Mouse (Mus musculus): ENCODE measurements around the gene Dars2.

Dars2 gene

DNA sequence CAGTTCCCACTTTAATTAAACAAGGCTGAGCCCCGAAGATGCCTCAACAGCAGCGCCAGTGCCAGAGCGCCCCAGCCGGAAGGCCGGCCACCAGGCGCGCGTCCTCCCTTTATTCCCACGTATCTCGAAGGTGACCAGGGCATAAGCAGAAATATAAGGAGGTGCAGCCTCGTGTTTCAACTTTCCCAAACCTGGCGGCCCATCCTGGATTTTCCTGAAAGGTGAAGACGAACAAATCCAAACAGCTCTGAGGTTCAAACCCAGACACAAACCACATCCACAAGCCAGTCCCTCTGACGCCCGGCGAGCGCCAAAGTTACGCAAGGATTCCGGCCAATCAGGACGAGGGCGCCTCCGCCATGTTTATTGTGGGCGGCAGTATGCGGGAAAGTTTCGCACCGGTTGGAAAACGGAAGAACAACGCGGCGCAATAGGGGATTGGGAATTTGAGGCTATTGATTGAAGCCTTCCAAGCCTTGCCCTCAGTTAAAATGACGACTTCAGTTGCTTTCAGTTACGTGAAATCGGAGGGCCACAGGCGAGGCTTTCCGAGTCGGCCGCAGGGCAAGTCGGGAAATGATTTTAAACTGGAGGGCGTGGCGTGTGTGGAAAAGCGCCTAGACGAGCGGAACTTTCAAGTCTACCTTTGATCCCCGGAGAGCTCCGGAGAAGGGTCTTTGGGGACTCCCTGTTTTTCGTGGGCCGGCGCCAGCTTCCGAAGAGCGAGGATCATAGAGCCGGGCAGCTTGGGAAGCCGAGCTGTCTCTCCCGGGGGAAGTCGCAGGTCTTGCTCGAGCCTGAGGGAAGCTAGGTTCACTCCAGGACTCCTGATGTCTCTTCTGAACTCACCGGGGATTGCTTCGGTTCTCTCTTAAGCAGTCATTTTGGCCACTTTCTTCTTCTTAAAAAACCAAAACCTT, at the start of gene Dars2, which contains the start of gene Cenpl:
Gene Dars2 (minus strand): TSS at position 307 of the 920 bp plus-strand sequence.
Gene Cenpl (plus strand): TSS at position 362 of the 920 bp plus-strand sequence.
- peak; percentile 97 for DNase-seq

DNA sequence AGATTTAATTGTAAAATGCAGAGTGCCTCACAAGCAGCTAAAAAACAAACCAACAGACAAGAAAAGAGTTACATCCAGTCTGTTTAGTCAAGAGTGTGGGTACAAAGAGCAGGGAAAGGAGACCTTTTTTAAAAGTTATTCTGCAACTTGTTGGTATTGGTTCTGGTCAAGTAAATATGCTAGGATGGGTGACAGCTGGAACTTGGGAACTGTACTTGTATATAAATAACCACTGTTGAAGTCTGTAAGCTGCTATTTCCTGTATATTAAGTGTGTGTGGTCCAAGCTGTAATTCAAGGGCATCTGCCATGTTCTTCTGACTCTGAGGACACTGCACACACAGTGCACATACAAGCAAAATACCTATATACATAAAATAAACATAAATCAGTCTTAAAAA, 44.1 kb upstream of the Dars2 start:
- no peak for DNase-seq

DNA sequence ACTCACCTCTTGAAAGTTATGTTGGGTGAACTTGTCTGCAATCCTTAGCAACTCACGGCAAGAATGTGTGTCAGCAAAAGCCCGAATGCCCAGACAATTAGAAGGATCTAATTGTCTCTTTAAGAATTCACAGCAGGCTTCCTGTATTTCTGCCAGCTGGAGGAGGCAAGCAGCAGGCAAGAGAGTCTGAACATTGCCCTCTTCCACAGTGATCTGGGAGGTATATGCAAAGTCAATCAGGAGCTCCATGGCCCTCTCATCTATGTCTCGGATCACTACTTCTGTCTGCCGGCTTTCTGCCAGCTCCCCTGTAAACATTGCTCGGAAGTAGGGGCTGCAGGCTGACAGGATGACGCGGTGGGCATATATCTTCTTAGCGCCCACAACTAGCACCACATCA, 38.8 kb upstream of the Dars2 start:
- DNase-seq = peak; percentile 59

DNA sequence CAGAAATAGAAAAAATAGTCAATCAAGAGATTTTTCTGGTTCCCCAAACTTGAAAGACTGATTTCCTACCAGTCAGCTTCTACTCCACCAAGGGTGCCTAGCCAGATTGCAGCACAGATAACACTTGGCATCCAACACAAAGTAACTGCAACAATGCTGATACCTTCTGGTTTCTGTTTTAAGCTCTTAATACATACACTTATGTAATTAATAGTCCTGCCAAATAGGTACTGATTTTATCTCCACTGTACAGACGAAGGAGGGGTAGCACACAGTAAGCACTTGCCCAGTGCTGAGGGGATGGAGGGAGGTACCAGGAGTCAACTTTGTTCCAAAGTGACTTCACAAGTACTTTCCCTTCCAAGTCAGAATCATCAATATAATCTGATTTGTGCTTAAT, 33.4 kb upstream of the Dars2 start:
- DNase-seq = no peak

DNA sequence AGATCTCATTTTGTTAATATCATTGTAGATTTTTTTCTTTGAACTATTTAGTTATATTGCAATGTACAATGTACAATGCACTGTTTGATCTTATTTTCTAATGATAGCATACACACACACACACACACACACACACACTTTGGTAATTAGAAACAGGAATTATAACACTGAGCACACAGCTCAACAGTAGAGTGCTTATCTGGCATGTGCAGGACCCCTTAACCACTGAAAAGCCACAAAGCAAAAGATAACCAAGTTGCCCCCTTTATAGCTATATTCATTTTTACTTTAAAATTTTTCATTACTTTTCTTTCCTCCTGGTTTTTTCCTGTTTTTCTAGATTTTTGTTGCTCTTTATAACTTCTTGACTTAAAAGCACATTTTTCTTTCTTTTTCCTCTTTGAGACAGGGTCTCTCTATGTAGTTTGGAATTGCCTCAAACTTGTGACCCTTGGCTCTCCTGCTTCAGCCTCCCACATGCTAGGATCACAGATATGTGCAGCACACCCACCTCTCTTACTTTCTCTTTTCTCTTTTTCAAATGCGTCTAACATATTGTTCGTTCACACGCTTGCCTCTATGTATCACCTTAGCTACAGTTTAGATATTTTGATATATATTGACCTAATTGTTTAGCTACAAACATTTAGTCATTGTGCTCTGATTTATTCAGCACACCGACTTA, 29.4 kb upstream of the Dars2 start:
- no peak for DNase-seq

DNA sequence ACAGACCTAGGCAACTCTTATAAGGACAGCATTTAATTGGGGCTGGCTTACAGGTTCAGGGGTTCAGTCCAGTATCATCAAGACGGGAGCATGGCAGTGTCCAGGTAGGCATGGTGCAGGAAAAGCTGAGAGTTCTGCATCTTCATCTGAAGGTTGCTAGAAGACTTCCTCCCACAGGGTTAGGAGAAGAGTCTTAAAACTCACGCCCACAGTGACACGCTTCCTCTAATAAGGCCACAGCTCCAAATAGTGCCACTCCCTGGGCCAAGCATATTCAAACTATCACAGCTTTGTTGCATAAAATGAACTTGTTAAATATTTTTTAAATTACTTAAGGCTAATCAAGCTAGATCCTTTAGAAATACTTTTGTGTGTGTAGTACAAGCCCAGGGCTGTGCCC, 6.8 kb upstream of the Dars2 start:
- no peak for DNase-seq

DNA sequence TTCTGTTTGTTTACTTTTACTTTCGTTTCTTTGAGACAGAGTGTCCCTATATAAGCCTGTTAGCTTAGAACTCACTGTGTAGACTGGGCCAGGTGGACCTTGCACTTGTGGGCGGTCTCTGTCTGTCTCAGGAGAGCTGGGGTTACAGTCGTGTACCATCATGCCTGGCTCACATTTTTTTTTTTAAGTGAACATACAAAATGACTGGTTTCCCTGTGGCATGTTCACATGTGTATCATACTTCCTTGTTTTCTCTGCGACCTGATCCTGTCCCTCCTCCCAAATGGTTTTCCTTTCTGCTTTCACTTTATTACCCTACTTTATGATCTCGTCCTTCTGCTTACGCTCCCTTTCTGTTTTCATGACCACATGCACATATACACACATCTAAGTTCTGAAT, 5.8 kb upstream of the Dars2 start:
- peak; percentile 60 for DNase-seq

DNA sequence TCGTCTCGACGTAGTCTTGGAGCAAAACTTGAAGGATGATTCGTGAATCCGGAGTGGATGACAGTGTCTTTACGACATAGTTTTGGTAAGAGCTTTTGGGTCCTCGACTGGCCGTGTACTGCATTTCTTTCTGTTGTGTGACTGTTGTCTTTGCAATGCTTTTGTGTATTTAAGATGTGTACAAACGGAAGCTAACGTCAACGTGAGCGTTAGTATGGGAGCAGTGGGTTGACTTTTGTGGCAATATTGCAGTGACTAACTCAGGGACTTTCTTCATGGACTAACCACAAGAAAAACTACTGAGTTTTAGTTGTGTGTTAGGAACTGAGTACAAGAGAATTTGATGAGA, 788 bp upstream of the Dars2 start:
- DNase-seq = no peak

DNA sequence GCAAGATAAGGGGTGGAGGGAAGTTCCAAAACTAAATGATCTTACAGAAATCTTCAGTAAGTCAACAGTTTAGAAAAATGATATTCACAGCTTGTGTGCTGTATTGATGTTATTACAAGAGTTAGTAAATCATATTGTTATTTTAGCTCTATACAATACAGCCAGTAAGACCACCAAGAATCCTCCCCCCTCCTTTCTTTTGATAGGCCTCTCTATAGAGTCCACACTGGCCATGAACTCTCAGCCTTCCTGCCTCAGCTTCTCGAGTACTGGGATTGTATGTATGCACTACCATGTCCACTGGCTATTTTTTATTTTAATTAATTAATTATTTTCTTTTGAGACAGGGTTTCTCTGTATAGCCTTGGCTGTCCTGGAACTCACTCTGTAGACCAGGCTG, 7.1 kb downstream of the Dars2 start:
- no peak for DNase-seq

DNA sequence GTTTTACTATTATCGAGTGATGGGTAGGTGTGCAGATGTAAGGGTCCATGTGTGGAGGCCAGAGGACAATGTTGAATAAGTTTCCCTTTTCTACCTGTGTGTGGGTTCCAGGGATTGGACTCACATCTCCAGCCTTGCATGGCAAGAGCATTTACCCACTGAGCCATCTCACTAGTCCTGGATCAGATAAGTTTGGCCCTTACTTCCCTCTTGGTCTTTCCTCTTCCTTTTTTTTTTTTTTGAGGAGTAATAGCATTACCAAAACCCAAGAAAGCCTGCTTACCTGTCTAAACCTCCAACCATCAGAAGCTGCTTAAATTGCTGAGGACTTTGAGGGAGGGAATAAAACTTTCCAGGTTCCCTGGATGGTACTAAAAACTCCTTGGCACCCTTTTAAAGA, 13.3 kb downstream of the Dars2 start:
- DNase-seq = no peak

DNA sequence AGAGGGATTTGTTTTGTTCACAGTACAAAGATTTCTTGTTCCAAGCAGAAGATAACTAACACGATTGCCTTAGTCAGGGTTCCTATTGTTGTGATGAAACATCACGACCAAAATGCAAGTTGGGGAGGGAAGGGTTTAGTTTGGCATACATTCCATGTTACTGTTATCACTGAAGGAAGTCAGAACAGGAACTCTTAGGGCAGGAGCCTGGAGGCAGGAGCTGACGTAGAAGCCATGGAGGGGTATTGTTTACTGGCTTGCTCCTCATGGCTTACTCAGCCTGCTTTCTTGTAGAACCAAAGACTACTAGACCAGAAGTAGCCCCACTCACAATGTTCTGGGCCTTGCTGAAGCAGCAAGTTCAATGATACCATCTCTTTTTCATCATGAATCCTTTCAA, 23.5 kb downstream of the Dars2 start:
- no peak for DNase-seq

DNA sequence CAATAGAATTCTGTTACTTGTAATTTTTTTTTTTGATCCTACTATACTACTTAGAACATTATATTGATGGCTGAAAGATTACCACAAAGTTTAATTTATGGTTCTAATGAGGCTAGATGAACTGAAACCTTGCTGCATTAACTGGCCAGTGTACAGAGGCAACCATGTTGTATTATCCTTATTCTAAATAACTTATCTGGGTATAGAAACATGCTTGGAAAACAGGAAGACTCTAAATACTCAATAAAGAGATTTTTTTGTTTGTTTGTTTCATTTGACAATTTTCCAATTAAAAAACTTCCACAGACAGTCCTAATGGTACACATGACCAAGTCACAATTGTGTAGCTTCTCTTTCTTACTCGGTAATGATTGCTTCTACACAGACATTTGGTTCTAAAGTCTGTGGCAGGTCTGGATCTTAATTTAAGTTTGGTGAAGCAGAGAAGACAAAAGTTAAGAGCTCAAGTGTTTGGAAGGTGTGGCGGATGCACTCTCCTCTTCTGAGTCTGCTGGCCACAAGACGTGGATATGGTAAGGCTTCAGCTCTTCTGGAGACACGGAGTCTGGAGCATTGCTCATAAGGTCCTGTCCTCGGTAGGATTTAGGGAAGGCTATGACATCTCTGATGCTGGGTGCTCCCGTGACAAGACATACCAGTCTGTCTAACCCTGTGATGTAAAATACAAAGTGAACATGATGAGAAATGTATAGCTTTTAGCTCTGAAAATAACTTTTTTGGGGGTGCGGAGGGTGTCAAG, 29.0 kb downstream of the Dars2 start:
- DNase-seq = no peak

DNA sequence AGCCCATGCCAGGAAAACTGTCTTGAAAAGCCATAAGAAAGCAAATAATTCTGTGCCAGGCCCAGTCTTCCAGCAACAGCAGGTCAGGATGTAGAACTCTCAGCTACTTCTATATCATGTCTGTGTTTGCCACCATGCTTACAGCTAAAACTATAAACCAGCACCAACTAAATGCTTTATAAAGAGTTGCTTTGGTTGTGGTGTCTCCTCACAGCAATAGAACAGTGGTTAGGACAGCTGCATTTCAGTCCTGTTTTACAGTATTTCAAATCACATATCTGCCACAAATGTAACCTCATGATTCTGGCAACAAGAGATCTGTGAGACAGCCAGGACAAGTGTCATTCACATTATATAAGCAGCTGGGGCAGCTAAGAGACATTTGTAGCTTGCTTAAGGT, 29.6 kb downstream of the Dars2 start:
- DNase-seq = no peak

DNA sequence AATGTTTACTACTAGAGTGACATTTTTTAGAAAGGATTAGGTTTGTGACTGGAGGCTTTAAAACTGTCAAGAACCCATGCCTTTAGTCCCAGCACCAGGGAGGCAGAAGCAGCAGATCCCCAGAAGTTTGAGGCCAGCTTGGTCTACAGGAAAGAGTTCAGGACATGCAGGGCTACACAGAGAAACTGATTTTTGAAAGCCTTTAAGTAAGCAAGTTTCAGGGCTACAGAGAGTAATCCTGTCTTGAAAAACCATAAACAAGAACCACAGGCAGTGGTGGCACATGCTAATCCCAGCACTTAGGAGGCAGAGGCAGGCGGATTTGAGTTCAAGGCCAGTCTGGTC, 30.1 kb downstream of the Dars2 start:
- no peak for DNase-seq

DNA sequence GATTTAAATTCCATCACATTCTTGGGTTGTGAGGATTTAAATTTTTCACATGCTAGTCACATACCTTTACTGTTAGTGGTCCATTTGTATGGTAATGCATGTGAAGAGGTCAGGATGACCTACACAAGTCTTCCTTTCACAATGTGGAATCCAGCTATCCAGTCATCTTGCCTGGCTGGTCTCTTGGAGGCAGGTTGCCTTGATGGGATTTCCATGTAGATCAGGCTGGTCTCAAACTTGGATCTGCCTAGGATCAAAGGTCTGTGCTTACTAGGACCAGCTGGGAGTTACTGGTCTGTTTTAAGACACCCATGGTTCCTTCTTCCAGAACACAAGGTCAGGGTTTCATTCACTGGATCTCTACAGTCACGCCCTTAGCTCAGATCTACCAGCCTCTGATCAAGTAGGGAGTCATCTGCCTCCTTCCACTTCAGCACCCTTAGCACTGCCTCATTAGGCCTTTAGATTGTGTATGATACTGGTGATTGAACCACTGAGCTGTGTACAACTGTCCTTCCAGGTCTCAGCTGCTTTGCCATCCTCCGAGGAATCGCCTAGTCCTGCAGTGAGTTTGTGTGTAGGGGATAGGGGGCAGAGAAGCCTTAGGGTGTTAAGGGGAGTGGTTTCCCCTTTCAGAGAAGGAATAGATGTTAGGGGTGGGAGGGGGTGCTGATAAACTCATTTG, 30.6 kb downstream of the Dars2 start:
- DNase-seq = peak; percentile 12

DNA sequence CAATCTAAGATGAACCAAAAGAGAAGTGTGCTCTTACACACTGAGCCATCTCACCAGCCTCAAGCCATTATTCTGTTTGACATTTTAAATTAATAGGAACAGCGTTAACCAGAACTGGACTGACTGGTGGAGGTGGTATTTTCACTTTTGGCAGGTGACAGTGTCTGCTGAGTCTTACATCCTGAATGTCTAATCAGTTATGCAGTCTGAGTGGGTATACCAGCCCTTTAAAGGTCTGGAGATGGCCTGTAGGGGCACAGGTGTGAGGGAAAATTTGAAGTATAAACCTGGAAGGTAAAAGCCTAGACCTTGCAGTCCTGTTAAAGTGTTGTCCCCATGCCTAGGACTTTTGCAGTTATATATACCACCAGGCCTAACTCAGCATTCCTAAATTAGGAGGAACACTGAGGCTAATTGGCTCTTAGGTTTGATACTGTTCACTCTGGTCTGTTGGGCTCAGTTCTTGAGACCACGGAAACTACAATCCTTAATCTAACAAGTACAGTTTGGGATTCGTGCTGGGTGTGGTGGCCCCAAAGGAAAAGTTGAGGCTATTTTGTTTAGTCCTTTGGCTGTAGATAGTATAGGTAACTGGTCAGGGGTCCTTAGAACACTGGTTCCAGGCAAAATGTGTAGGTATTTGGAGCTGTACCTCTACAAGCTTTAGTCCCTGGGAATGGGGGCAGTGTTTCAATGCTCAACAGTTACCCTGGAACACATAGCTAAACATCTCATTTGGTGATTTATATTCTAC, 31.3 kb downstream of the Dars2 start:
- DNase-seq = no peak

DNA sequence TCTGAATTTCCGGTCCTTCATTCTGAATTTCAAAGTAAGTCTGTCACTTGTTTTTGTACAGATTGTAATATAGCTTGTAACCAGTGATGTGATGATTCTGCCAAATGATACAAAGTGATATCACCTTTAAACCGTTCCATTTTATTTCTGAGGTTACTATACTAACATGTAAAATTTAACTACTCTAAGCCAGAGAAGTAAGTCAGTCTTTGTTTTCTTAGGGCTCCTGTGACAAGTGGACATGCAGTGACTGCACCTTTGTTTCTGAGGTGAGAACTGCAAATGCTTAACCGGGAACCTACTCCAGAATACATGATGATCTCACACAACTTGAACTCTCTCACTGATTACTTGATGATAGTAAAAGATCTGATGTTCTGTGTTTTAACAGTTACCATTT, 32.5 kb downstream of the Dars2 start:
- no peak for DNase-seq

DNA sequence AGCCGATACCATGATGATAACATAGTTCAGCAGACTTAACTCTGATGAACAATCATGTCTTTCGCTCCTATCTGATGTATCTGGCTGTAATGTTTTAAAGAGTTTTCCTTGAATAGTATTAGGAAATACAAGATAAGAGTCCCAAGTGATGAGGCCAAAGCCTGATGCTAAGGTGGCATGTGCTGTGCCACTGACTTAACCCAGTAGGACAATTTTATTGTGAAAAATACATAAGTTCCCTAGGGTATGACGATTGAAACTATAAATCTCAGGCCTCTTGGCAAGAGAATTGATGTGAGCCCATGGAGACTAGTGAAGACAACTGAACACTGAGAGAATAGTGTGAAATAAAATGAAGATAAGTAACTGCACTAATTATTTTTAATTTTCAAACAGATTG, 32.9 kb downstream of the Dars2 start:
- no peak for DNase-seq

DNA sequence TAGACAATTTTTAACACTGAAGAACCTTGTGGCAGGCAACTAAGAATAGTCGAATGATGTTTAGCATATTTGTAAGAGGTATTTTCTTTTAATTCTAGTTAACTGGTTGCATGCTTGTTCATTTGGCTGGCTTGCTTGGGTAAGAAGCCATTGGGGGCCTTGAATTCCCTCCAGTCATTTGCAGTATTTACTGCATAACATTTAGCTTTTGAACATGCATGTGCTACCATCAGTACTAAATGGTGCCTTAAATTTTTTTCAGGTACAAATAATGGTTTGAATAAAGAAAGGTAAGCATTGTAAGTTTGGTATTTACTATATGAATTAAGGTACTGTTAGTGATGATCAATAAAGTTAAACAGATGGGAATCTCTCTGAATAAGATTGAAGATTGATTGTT, 33.4 kb downstream of the Dars2 start:
- DNase-seq = no peak

DNA sequence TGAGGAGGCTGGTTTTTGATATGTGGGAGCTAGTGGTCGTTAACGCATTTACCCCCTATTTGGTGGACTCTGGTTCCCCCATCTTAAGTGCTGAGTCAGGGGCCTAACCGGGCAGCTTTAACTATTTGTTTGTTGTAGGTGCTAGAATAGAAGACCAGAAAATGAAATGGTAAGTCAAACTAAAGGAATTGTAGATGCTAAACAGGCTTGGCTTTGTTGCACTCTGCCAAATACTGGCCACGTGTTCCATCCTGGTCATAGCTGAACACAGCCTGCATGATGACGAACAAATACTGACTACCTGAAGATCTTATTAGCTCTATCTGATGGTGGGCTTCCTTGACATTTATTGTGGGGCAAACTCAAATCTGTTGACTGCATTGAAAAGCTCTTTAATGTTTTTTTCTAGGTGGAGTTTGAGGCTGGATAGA, 34.0 kb downstream of the Dars2 start:
- no peak for DNase-seq

DNA sequence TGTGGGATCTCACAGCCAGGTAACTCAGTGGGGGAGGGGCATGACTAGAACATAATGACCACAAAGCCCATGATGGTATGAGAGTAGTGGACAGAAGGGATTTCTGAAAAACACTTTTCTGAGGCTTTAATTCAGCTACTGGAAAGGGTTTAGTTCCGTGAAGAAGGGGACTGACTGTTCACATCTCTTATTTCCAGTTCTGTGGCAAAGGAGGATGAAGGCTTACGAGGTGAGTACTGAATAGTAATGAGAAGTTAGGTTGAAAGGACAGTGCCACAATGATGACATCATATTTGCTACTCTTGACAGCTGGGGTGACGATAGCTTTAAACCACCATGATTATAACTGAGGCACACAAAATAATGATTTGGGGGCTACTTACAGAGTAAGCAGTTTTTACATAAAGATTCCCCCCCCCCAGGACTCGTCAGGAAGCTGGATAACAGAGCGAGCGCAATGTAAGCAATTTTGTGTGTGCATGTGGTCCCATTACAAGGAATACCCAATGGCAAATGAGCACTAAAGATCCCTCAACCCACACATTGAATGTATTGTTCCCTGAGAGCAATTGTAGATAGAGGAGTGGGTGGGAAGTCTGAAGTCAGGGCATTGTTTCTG, 34.6 kb downstream of the Dars2 start:
- DNase-seq = peak; percentile 18

DNA sequence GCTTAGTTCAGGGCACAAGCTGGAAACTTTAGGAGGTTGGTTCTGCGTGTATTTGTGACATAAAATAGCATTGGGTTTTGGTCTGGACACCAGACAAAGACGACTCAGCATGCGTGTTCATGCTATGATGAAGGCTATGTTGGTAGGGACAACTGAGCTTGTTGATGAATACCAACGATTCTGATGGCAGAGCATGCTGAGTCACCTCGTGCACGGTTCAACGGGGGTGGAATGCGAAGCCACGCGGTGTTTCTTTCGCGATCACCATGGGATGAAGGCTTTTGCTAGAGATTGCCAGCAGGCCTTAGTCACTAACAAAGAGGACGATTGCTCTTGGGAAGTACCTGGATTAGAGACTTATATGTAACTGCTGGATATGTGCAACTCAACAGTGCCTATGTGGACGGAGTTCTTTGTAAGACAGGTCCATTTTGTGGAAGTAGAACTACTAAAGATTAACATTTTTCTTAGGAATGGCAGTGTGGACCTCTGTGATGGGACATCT, 35.1 kb downstream of the Dars2 start:
- no peak for DNase-seq
